Mouse (Mus musculus) MEL (cell line): Measurements from ENCODE around the gene Baiap2. TPM values are rescaled to one million over a fixed set of nuclear protein-coding genes. Genes with fewer than 3 reads are reported as not detected.
A peak's percentile ranks its signal among the peaks of the same experiment; 100 is the strongest.

Experiments
- DNase-seq: peaks from one replicate; pipeline ENCODE4 v3.0.0; 2011; ENCODE audit warnings: low read depth, low spot score
- H3K27ac ChIP-seq: 2 replicates; pipeline ENCODE4 v1.5.1; 2012; ENCODE audit warnings: low read depth, mild to moderate bottlenecking, control low read depth, low read length, moderate library complexity; ENCODE audit not compliant: control insufficient read depth
- H3K27me3 ChIP-seq, 2 experiments: fragments of 150-350 bp in 1 of 2; sonication (generic) in 1 of 2; 2 replicates each; pipeline ENCODE4 v1.6.1; 2012; ENCODE audit warnings: low read length in 2 of 2, mild to moderate bottlenecking in 2 of 2, improper control_type of control experiment in 1 of 2, moderate library complexity in 1 of 2; ENCODE audit not compliant: insufficient read depth in 2 of 2, control insufficient read depth in 1 of 2
- H3K36me3 ChIP-seq, 2 experiments: 2 replicates each; pipeline ENCODE4 v1.6.1; 2012 to 2014; ENCODE audit warnings: low read length in 2 of 2, improper control_type of control experiment in 1 of 2, inconsistent platforms in 1 of 2, mild to moderate bottlenecking in 1 of 2; ENCODE audit not compliant: insufficient read depth in 2 of 2, control insufficient read depth in 1 of 2
- H3K4me1 ChIP-seq, 2 experiments: fragments of 150-350 bp in 1 of 2; sonication (generic) in 1 of 2; 2 replicates each; pipeline ENCODE4 v1.6.1; 2012; ENCODE audit warnings: low read length in 2 of 2, improper control_type of control experiment in 1 of 2, mild to moderate bottlenecking in 1 of 2; ENCODE audit not compliant: insufficient read depth in 2 of 2, control insufficient read depth in 1 of 2
- H3K4me3 ChIP-seq, 2 experiments: fragments of 150-350 bp in 1 of 2; sonication (generic) in 1 of 2; 2 replicates each; pipeline ENCODE4 v1.5.1; 2012; ENCODE audit warnings: low read depth in 2 of 2, low read length in 2 of 2, mild to moderate bottlenecking in 2 of 2, moderate library complexity in 2 of 2, control low read depth in 1 of 2, improper control_type of control experiment in 1 of 2; ENCODE audit not compliant: control insufficient read depth in 1 of 2, insufficient read depth in 1 of 2
- H3K79me2 ChIP-seq: 2 replicates; pipeline ENCODE4 v1.6.1; 2012; ENCODE audit warnings: mild to moderate bottlenecking, low read length, moderate library complexity; ENCODE audit not compliant: control insufficient read depth, poor library complexity, insufficient read depth
- H3K9ac ChIP-seq: 2 replicates; pipeline ENCODE4 v1.6.1; 2012; ENCODE audit warnings: low read depth, mild to moderate bottlenecking, control low read depth, low read length, moderate library complexity; ENCODE audit not compliant: control insufficient read depth, poor library complexity, severe bottlenecking
- H3K9me3 ChIP-seq: fragments of 150-350 bp; sonication (generic); replicated peaks from 2 replicates; pipeline ENCODE4 v1.6.1; 2012; ENCODE audit warnings: mild to moderate bottlenecking, low read length, improper control_type of control experiment, moderate library complexity; ENCODE audit not compliant: insufficient read depth
- BHLHE40 ChIP-seq: IDR thresholded peaks from 2 replicates; pipeline ENCODE4 v1.6.1; 2012; ENCODE audit warnings: low read depth, mild to moderate bottlenecking, inconsistent platforms, low read length, improper control_type of control experiment, borderline replicate concordance
- CHD1 ChIP-seq: IDR thresholded peaks from 2 replicates; pipeline ENCODE4 v1.6.1; 2012; ENCODE audit warnings: low read depth, mild to moderate bottlenecking, inconsistent platforms, low read length, improper control_type of control experiment
- CHD2 ChIP-seq: IDR thresholded peaks from 2 replicates; pipeline ENCODE4 v1.6.1; 2011; ENCODE audit warnings: low read length, improper control_type of control experiment
- CTCF ChIP-seq, 3 experiments: IDR thresholded peaks in 2 of 3; conservative IDR thresholded peaks in 1 of 3; 2 replicates each; pipeline ENCODE4 v1.5.1; 2011 to 2012; ENCODE audit warnings: low read length in 3 of 3, low read depth in 2 of 3, mild to moderate bottlenecking in 2 of 3, improper control_type of control experiment in 1 of 3, inconsistent platforms in 1 of 3, mixed read lengths in 1 of 3, moderate library complexity in 1 of 3; ENCODE audit not compliant: control insufficient read depth in 1 of 3, insufficient read depth in 1 of 3, poor library complexity in 1 of 3, severe bottlenecking in 1 of 3
- E2F4 ChIP-seq: IDR thresholded peaks from 2 replicates; pipeline ENCODE4 v1.6.1; 2011; ENCODE audit warnings: low read depth, low read length, improper control_type of control experiment, borderline replicate concordance
- ELF1 ChIP-seq: IDR thresholded peaks from 2 replicates; pipeline ENCODE4 v1.6.1; 2014; ENCODE audit warnings: low read depth, mild to moderate bottlenecking, inconsistent platforms, low read length, improper control_type of control experiment, moderate library complexity
- GABPA ChIP-seq: IDR thresholded peaks from 2 replicates; pipeline ENCODE4 v1.6.1; 2012; ENCODE audit warnings: low read depth, mild to moderate bottlenecking, inconsistent platforms, low read length, improper control_type of control experiment, moderate library complexity
- JUND ChIP-seq: IDR thresholded peaks from 2 replicates; pipeline ENCODE4 v1.6.1; 2011; ENCODE audit warnings: low read depth, mild to moderate bottlenecking, improper control_type of control experiment, low read length
- MAFK ChIP-seq: IDR thresholded peaks from 2 replicates; pipeline ENCODE4 v1.6.1; 2011; ENCODE audit warnings: low read depth, mild to moderate bottlenecking, low read length, improper control_type of control experiment, borderline replicate concordance
- MAZ ChIP-seq: IDR thresholded peaks from 2 replicates; pipeline ENCODE4 v1.6.1; 2012; ENCODE audit warnings: low read depth, mild to moderate bottlenecking, inconsistent platforms, low read length, improper control_type of control experiment
- MYB ChIP-seq: IDR thresholded peaks from 2 replicates; pipeline ENCODE4 v1.6.1; 2011; ENCODE audit warnings: mild to moderate bottlenecking, low read depth, low read length, improper control_type of control experiment
- MYC ChIP-seq: IDR thresholded peaks from 2 replicates; pipeline ENCODE4 v1.6.1; 2011; ENCODE audit warnings: low read depth, mild to moderate bottlenecking, low read length, improper control_type of control experiment, moderate library complexity
- NELFE ChIP-seq: IDR thresholded peaks from 2 replicates; pipeline ENCODE4 v1.6.1; 2011; ENCODE audit warnings: low read depth, low read length, improper control_type of control experiment
- NRF1 ChIP-seq: IDR thresholded peaks from 2 replicates; pipeline ENCODE4 v1.6.1; 2014; ENCODE audit warnings: low read depth, mild to moderate bottlenecking, inconsistent platforms, low read length, improper control_type of control experiment, moderate library complexity; ENCODE audit not compliant: poor library complexity, insufficient read depth, severe bottlenecking
- POLR2AphosphoS2 ChIP-seq: IDR thresholded peaks from 2 replicates; pipeline ENCODE4 v1.6.1; 2011; ENCODE audit warnings: low read length, improper control_type of control experiment
- POLR2AphosphoS5 ChIP-seq: IDR thresholded peaks from 2 replicates; pipeline ENCODE4 v1.6.1; 2012; ENCODE audit warnings: low read depth, borderline replicate concordance, mild to moderate bottlenecking, inconsistent platforms, low read length, moderate library complexity, mixed read lengths
- RAD21 ChIP-seq: IDR thresholded peaks from 2 replicates; pipeline ENCODE4 v1.6.1; 2011; ENCODE audit warnings: mild to moderate bottlenecking, low read depth, low read length, improper control_type of control experiment
- SMC3 ChIP-seq: IDR thresholded peaks from 2 replicates; pipeline ENCODE4 v1.6.1; 2011; ENCODE audit warnings: low read depth, low read length, improper control_type of control experiment
- TAL1 ChIP-seq: IDR thresholded peaks from 2 replicates; pipeline ENCODE4 v1.6.1; 2012; ENCODE audit warnings: mild to moderate bottlenecking, inconsistent platforms, low read length, moderate library complexity, mixed read lengths
- TBP ChIP-seq: IDR thresholded peaks from 2 replicates; pipeline ENCODE4 v1.8.0; 2011; ENCODE audit warnings: low read depth, low read length, improper control_type of control experiment
- TCF12 ChIP-seq: IDR thresholded peaks from 2 replicates; pipeline ENCODE4 v1.6.1; 2014; ENCODE audit warnings: low read depth, mild to moderate bottlenecking, inconsistent platforms, low read length, improper control_type of control experiment, moderate library complexity
- UBTF ChIP-seq: IDR thresholded peaks from 2 replicates; pipeline ENCODE4 v1.6.1; 2012; ENCODE audit warnings: low read depth, mild to moderate bottlenecking, inconsistent platforms, low read length, improper control_type of control experiment, moderate library complexity, borderline replicate concordance; ENCODE audit not compliant: insufficient read depth
- ZC3H11A ChIP-seq: IDR thresholded peaks from 2 replicates; pipeline ENCODE4 v1.6.1; 2012; ENCODE audit warnings: low read depth, mild to moderate bottlenecking, inconsistent platforms, low read length, improper control_type of control experiment
- ZNF384 ChIP-seq: IDR thresholded peaks from 2 replicates; pipeline ENCODE4 v1.6.1; 2012; ENCODE audit warnings: low read depth, mild to moderate bottlenecking, inconsistent platforms, low read length, improper control_type of control experiment
- polyA plus RNA-seq, 2 experiments: library from polyadenylated mRNA; stranded (reverse) in 1 of 2; unstranded in 1 of 2; fragments of >175 nt in 1 of 2; fragments of >200 nt in 1 of 2; gene quantifications; 2 replicates each; pipeline versions ENCODE4 v1.2.1 to v1.2.4; 2012; ENCODE audit warnings: low replicate concordance in 2 of 2, low read depth in 1 of 2; ENCODE audit not compliant: insufficient read length in 2 of 2, insufficient read depth in 1 of 2, missing spikeins in 1 of 2
- total RNA-seq: library from RNA; depleted of rRNA; stranded (reverse); fragments of 300-350 nt; gene quantifications from 2 replicates; pipeline ENCODE4 v1.2.3, GENCODE M21; 2012

Baiap2 gene
- total and polyA plus RNA-seq, 3 experiments: 27.5 to 31.3 TPM; not detected in 1

DNA sequence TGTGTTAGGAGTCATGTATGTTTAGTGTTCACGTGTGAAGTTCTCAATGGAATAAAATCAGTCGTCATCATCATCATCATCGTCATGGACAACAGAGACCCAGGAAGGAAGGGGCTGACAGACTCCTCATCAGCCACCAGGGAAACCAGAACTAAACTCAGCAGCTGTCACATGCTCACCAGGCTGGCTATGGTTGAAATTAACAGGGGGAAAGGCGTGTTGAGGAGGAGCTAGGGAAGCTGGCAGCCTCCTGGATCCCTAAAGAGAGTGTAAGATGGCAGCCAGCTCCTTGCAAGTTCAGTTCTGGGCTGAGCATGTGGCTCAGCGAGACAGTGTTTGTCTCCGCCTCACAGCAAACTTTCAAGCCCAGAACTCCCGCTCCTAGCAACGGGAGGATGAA lies 7.8 kb upstream of the Baiap2 start:
- DNase-seq: no peak
- H3K27me3 ChIP-seq: no peaks in the 10 kb centered on the region
- no peak overlapping the region for H3K9ac ChIP-seq

DNA sequence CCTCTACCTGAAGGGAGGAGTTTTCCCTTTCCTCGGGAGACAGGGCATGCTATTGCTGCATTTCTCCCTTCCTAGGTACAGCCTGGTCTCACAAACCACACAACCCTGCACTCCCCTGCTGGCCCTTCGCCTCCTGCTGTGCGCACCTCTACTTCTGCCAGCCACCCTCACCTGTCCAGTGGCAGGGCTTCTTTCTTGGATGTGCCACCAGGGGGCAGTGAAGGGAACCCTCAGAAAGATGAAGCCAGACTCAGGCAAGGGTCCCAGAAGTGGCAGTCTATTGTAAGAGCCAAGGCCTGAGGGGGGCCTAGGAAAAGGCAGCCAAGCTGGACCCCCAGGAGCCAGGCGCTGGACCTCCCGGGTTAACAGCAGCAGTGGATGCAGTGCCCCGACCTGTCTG lies 7.1 kb upstream of the Baiap2 start:
- Histone ChIP-seq H3K27ac (no peak overlapping the region), H3K4me3 (no peak overlapping the region), H3K9me3 (no peaks in the 10 kb centered on the region), H3K36me3 (no peaks in the 10 kb centered on the region), H3K27me3 (no peaks in the 10 kb centered on the region), H3K79me2 (no peaks in the 10 kb centered on the region), H3K4me1 (no peaks in the 10 kb centered on the region), H3K9ac (no peak overlapping the region)
- TF ChIP-seq ZC3H11A (peak; percentile 81), CHD1 (no peak), CTCF (IDR thresholded peaks at IDR 0.05 in 2 of 3, conservative IDR thresholded peaks at IDR 0.05 in 1 of 3; ENCODE audit: control insufficient read depth in 1 of 3, insufficient read depth in 1 of 3, low read depth in 2 of 3, low read length in 3 of 3, poor library complexity in 1 of 3, severe bottlenecking in 1 of 3) (peak; percentile 76 to 89 (median 87)), SMC3 (peak; percentile 93), NELFE (no peak), RAD21 (peak; percentile 61)
- peak; percentile 65 for DNase-seq

More for the DNA sequence above, 7.8 kb upstream of the Baiap2 start:
- no peaks in the 10 kb centered on the region for H3K79me2 ChIP-seq
- H3K4me1 ChIP-seq: 0 out of 4 replicates have a peak, but pooled peaks cover 0 to 3% of the 10 kb centered on the region in 2 experiments
- H3K9me3 ChIP-seq: no peaks in the 10 kb centered on the region
- no peak for TF ChIP-seq UBTF
- TF ChIP-seq MYB: no peak
- TF ChIP-seq TCF12: no peak
- TF ChIP-seq ZNF384: no peak
- no peak for TF ChIP-seq MAZ
- no peak for TF ChIP-seq E2F4
- no peak for TF ChIP-seq GABPA
- no peak for TF ChIP-seq BHLHE40
- no peaks in the 10 kb centered on the region for H3K36me3 ChIP-seq
- no peak overlapping the region for H3K4me3 ChIP-seq
- no peak overlapping the region for H3K27ac ChIP-seq

DNA sequence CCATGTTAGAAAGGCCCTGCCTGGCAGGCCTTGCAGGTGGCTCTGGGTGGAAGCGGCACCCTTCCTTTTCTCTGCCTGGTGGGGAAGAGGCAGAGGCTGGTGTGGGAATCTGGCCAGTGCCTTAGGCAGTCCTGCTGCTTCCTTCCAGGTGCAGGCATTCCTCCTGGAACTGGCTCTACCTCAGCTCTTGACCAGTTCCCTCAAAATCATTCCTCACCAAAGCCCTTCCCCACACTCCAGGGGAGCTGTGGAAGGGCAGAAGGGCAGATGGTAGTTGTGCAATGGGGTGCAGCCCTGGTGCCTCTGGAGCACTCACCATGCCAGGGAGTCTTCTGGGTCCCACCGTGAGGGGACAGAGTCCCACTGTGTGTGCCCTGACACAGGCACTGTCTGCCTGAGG lies 6.1 kb upstream of the Baiap2 start:
- no peak overlapping the region for H3K27ac ChIP-seq
- TF ChIP-seq MAZ (no peak), JUND (no peak), TBP (no peak), POLR2AphosphoS5 (no peak), ELF1 (no peak), TCF12 (no peak), TAL1 (no peak), POLR2AphosphoS2 (no peak), ZC3H11A (no peak), NRF1 (no peak), MYB (no peak), MYC (no peak), SMC3 (no peak), CHD1 (no peak), GABPA (no peak), CHD2 (no peak), MAFK (no peak)
- DNase-seq: no peak
- H3K9ac ChIP-seq: no peak overlapping the region
- H3K9me3 ChIP-seq: no peaks in the 10 kb centered on the region
- no peak overlapping the region for H3K4me3 ChIP-seq
- H3K79me2 ChIP-seq: no peaks in the 10 kb centered on the region
- no peaks in the 10 kb centered on the region for H3K27me3 ChIP-seq
- peaks cover 0 to 3% of the 10 kb centered on the region in 2 experiments; a peak in 2 of 4 replicates for H3K4me1 ChIP-seq
- H3K36me3 ChIP-seq: peaks cover 0 to 1% of the 10 kb centered on the region in 2 experiments; a peak in 2 of 4 replicates
